Mouse (Mus musculus): Measurements from ENCODE around the gene Zfp524. TPM values are rescaled to one million over a fixed set of nuclear protein-coding genes. Genes with fewer than 3 reads are reported as not detected.
"Not testable (repeated sequence)": the region's sequence is repeated elsewhere in the genome, so short reads cannot be mapped to it uniquely, and the experiment has no call there.

The Zfp524 gene
- polyA plus RNA-seq, 1 experiment from 2014 or later: 9.1 TPM

DNA sequence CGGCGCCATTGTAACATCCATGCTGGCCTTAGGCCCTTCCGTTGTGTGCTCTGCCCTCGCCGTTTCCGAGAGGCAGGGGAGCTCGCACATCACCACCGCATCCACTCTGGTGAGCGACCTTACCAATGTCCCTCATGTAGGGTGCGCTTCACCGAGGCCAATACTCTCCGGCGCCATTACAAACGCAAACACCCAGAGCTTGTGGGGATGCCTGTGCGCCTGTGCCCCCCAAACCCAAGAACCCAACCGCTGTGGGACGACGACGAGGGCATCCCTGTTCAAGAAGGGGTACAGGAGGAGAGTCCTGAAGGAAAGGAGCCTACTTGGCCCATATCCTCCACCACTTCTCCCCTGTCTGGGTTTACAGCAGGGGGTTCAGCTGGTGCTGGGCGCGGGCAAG lies 3.7 kb downstream of the Zfp524 start:
- ATAC-seq (ENCODE audit: low read depth): no peak
- Histone ChIP-seq H3K36me3 (peaks cover 14% of the 10 kb centered on the region), H3K4me2 (no peak overlapping the region), H3K27ac (replicated peaks) (no peak overlapping the region), H3K9me3 (no peaks in the 10 kb centered on the region), H3K4me1 (replicated peaks) (peaks cover 34% of the 10 kb centered on the region), H3K4me3 (no peak overlapping the region), H3K9ac (no peak overlapping the region), H3K27me3 (no peaks in the 10 kb centered on the region)
- WGBS: 97% methylated on average over 21 of the region's 21 CpGs

DNA sequence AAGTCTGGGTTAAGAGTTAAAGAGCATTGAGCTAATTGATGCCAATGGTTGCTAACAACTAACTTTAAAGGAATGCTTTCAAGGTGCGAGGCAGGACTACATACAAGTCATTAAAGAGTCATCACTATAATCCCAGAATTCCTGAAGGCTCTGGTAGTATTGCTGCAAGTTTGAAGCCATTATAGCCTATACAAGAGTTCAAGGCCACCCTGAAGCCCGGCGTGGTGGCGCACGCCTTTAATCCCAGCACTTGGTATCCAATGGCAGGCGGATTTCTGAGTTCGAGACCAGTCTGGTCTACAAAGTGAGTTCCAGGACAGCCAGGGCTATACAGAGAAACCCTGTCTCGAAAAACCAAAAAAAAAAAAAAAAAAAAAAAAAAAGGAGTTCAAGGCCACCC lies 5.4 kb downstream of the Zfp524 start:
- peaks cover 29% of the 10 kb centered on the region for H3K36me3 ChIP-seq
- H3K4me3 ChIP-seq: peak overlapping the region; percentile 60
- peak overlapping the region; percentile 80; the same call in 1 of the 2 replicates for H3K9ac ChIP-seq
- peaks cover 29% of the 10 kb centered on the region for H3K4me1 ChIP-seq (replicated peaks)
- H3K4me2 ChIP-seq: peak overlapping the region; percentile 84
- peak overlapping the region; percentile 93 for H3K27ac ChIP-seq (replicated peaks)
- ATAC-seq (ENCODE audit: low read depth); H3K27me3 ChIP-seq; H3K9me3 ChIP-seq: not testable (repeated sequence)
- WGBS: 26% methylated on average over 8 of the region's 8 CpGs

GRCm38 (mm10) chr7:5020000-5020681 lies 5.9 kb downstream of the Zfp524 start, which contains the start of the genes Zfp865 and Ccdc106:
Gene Zfp865, plus strand, starts transcription at chr7:5020376.
Gene Ccdc106, plus strand, starts transcription at chr7:5020553.
- H3K4me2 ChIP-seq: peak within 1 kb of the TSS; percentile 84
- H3K4me3 ChIP-seq: peak within 1 kb of the TSS; percentile 60
- ATAC-seq (ENCODE audit: low read depth): peak; percentile 91
- H3K4me1 ChIP-seq (replicated peaks): peaks cover 29% of the 10 kb centered on the region
- no peaks in the 10 kb centered on the region for H3K9me3 ChIP-seq
- no peaks in the 10 kb centered on the region for H3K27me3 ChIP-seq
- peak within 1 kb of the TSS; percentile 93 for H3K27ac ChIP-seq (replicated peaks)
- peak within 1 kb of the TSS; percentile 80 for H3K9ac ChIP-seq
- under 1% methylated on average over 47 of the region's 49 CpGs for WGBS
- peaks cover 34% of the 10 kb centered on the region for H3K36me3 ChIP-seq

GRCm38 (mm10) chr7:5020685-5021084 lies 6.5 kb downstream of the Zfp524 start:
- H3K4me2 ChIP-seq: peak overlapping the region; percentile 84
- peak overlapping the region; percentile 80 for H3K9ac ChIP-seq
- no peaks in the 10 kb centered on the region for H3K27me3 ChIP-seq
- 0% methylated on average over 15 of the region's 15 CpGs for whole genome bisulfite sequencing
- H3K4me3 ChIP-seq: peak overlapping the region; percentile 60
- H3K27ac ChIP-seq (replicated peaks): peak overlapping the region; percentile 93
- peaks cover 39% of the 10 kb centered on the region for H3K36me3 ChIP-seq
- H3K9me3 ChIP-seq: no peaks in the 10 kb centered on the region
- H3K4me1 ChIP-seq (replicated peaks): peaks cover 29% of the 10 kb centered on the region
- ATAC-seq (ENCODE audit: low read depth): peak; percentile 38

GRCm38 (mm10) chr7:5021197-5021596 lies 7.0 kb downstream of the Zfp524 start:
- peak overlapping the region; percentile 60 for H3K4me3 ChIP-seq
- no peak for ATAC-seq (ENCODE audit: low read depth)
- peak overlapping the region; percentile 80 for H3K9ac ChIP-seq
- peak overlapping the region; percentile 93 for H3K27ac ChIP-seq (replicated peaks)
- peaks cover 43% of the 10 kb centered on the region for H3K36me3 ChIP-seq
- WGBS: 55% methylated on average over 5 of the region's 5 CpGs
- H3K4me2 ChIP-seq: peak overlapping the region; percentile 84
- no peaks in the 10 kb centered on the region for H3K27me3 ChIP-seq
- peaks cover 24% of the 10 kb centered on the region for H3K4me1 ChIP-seq (replicated peaks)
- H3K9me3 ChIP-seq: no peaks in the 10 kb centered on the region

GRCm38 (mm10) chr7:5029543-5029942 lies 15.3 kb downstream of the Zfp524 start:
- Histone ChIP-seq H3K4me3 (no peak overlapping the region), H3K36me3 (peaks cover 94% of the 10 kb centered on the region), H3K9me3 (peaks cover 28% of the 10 kb centered on the region), H3K4me1 (replicated peaks) (no peaks in the 10 kb centered on the region), H3K27ac (replicated peaks) (no peak overlapping the region), H3K9ac (no peak overlapping the region), H3K4me2 (no peak overlapping the region), H3K27me3 (no peaks in the 10 kb centered on the region)
- 97% methylated on average over 22 of the region's 22 CpGs for WGBS
- ATAC-seq (ENCODE audit: low read depth): no peak

GRCm38 (mm10) chr7:5029946-5030345 lies 15.7 kb downstream of the Zfp524 start:
- Histone ChIP-seq H3K36me3 (peaks cover 94% of the 10 kb centered on the region), H3K4me3 (no peak overlapping the region)

GRCm38 (mm10) chr7:5030554-5031275 lies 16.5 kb downstream of the Zfp524 start:
- H3K4me1 ChIP-seq (replicated peaks): no peaks in the 10 kb centered on the region
- no peak overlapping the region for H3K9ac ChIP-seq
- H3K4me3 ChIP-seq: no peak overlapping the region
- WGBS: 82% methylated on average over 63 of the region's 63 CpGs
- no peak for ATAC-seq (ENCODE audit: low read depth)
- no peak overlapping the region for H3K4me2 ChIP-seq
- H3K27ac ChIP-seq (replicated peaks): no peak overlapping the region
- peaks cover 96% of the 10 kb centered on the region for H3K36me3 ChIP-seq
- H3K27me3 ChIP-seq: no peaks in the 10 kb centered on the region
- peaks cover 28% of the 10 kb centered on the region for H3K9me3 ChIP-seq

More at GRCm38 (mm10) chr7:5029946-5030345, 15.7 kb downstream of the Zfp524 start:
- Histone ChIP-seq H3K27ac (replicated peaks) (no peak overlapping the region), H3K9me3 (peaks cover 28% of the 10 kb centered on the region), H3K27me3 (no peaks in the 10 kb centered on the region), H3K4me1 (replicated peaks) (no peaks in the 10 kb centered on the region), H3K4me2 (no peak overlapping the region), H3K9ac (no peak overlapping the region)
- no peak for ATAC-seq (ENCODE audit: low read depth)
- 88% methylated on average over 21 of the region's 21 CpGs for WGBS

GRCm38 (mm10) chr7:5031496-5031895 lies 17.3 kb downstream of the Zfp524 start:
- no peak overlapping the region for H3K4me3 ChIP-seq
- WGBS: 72% methylated on average over 46 of the region's 46 CpGs
- no peak for ATAC-seq (ENCODE audit: low read depth)
- H3K9ac ChIP-seq: no peak overlapping the region
- no peaks in the 10 kb centered on the region for H3K4me1 ChIP-seq (replicated peaks)
- peaks cover 28% of the 10 kb centered on the region for H3K9me3 ChIP-seq
- H3K36me3 ChIP-seq: peaks cover 97% of the 10 kb centered on the region
- no peaks in the 10 kb centered on the region for H3K27me3 ChIP-seq
- no peak overlapping the region for H3K4me2 ChIP-seq
- no peak overlapping the region for H3K27ac ChIP-seq (replicated peaks)

DNA sequence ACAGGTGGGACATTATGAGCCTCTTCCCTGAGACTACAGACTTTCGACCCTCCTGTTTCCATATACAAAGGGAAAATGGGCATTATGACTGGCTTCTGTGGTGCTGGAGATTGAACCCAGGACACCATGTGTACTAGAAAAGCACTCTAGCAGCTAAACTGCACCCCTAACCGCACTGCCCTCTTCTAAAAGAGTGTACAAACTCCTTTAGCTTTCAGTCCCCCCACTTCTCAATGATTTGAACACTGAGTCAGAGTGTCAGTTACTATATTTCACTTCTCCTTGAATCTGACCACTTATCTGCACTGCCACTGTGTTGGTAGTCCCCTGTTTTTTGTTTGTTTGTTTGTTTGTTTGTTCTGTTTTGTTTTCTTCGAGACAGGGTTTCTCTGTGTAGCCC lies 19.6 kb downstream of the Zfp524 start, which contains the start of gene 4632433K11Rik:
4632433K11Rik (plus strand) TSS at position 301 of the 400 bp plus-strand sequence.
- Histone ChIP-seq H3K27me3 (no peaks in the 10 kb centered on the region), H3K4me3 (no peak within 1 kb of the TSS), H3K4me2 (no peak within 1 kb of the TSS), H3K9ac (no peak within 1 kb of the TSS), H3K36me3 (peaks cover 77% of the 10 kb centered on the region), H3K4me1 (replicated peaks) (peaks cover 11% of the 10 kb centered on the region), H3K27ac (replicated peaks) (no peak within 1 kb of the TSS), H3K9me3 (peaks cover 31% of the 10 kb centered on the region)
- ATAC-seq (ENCODE audit: low read depth): no peak
- 91% methylated on average over 3 of the region's 3 CpGs for WGBS

DNA sequence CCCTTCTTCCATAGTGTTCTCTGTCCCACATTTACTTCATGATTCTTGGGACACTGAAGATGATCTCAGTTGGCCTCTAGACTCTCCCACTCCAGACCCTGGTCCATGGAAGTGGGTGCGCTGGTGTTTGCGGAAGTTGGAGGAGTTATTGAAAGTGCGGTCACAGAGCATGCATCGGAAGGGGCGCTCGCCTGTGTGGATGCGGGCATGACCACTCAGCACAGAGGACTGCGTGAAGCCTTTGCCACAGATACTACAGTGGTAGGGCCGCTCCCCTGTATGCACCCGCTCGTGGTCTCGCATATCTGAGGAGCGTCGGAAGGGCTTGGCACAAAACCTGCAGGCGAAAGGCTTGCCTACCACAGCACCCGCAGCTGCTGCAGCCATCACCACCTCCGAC lies 21.4 kb downstream of the Zfp524 start:
- Histone ChIP-seq H3K4me3 (no peak overlapping the region), H3K9ac (no peak overlapping the region), H3K4me2 (no peak overlapping the region), H3K27me3 (no peaks in the 10 kb centered on the region), H3K27ac (replicated peaks) (no peak overlapping the region), H3K36me3 (peaks cover 59% of the 10 kb centered on the region), H3K4me1 (replicated peaks) (peaks cover 22% of the 10 kb centered on the region), H3K9me3 (peaks cover 15% of the 10 kb centered on the region)
- no peak for ATAC-seq (ENCODE audit: low read depth)
- WGBS: 94% methylated on average over 17 of the region's 17 CpGs

DNA sequence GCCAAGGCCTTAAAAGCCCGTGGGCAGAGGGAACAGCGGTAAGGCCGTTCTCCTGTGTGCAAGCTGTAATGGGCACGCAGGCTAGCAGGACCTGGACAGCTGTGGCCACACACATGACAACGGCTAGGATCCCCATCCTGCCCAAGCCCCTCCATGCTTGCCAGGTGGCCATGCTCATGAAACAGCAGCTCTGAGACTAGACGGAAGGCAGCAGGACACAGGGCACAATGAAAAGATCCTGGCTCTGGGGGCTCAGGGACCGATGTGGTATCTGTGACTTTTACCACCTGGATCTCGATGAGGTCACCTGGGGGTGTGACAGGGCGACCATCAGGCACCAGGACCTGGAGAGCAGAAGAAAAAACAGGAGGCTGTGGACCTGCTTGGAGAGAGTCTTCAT lies 21.9 kb downstream of the Zfp524 start:
- ATAC-seq (ENCODE audit: low read depth): no peak
- no peak overlapping the region for H3K4me2 ChIP-seq
- no peaks in the 10 kb centered on the region for H3K27me3 ChIP-seq
- no peak overlapping the region for H3K9ac ChIP-seq
- H3K27ac ChIP-seq (replicated peaks): no peak overlapping the region
- no peak overlapping the region for H3K4me3 ChIP-seq
- peaks cover 22% of the 10 kb centered on the region for H3K4me1 ChIP-seq (replicated peaks)
- peaks cover 55% of the 10 kb centered on the region for H3K36me3 ChIP-seq
- peaks cover 10% of the 10 kb centered on the region for H3K9me3 ChIP-seq
- WGBS: 95% methylated on average over 9 of the region's 9 CpGs
